Mouse (Mus musculus) telencephalon, adult 2 months (tissue): ENCODE data around the gene Wipi1.
A peak's percentile ranks its signal among the peaks of the same experiment; 100 is the strongest.
"Not testable (repeated sequence)": the region's sequence is repeated elsewhere in the genome, so short reads cannot be mapped to it uniquely, and the experiment has no call there.

Source experiments
- DNase-seq: peaks from one replicate; pipeline ENCODE4 v3.0.0-alpha.2; 2011; ENCODE audit warnings: low read depth, low spot score

Gene Wipi1

GRCm38 (mm10) chr11:109611303-109612149 is at the start of gene Wipi1:
TSS of gene Wipi1 (minus strand) at chr11:109611967.
- peak; percentile 99 for DNase-seq

- DNase-seq: not testable (repeated sequence)
These were observed 48.8 kb upstream of the Wipi1 start for GRCm38 (mm10) chr11:109660526-109660925.

- DNase-seq: no peak
These were observed 44.5 kb upstream of the Wipi1 start for GRCm38 (mm10) chr11:109656232-109656631.

- DNase-seq: no peak
These were observed 42.8 kb upstream of the Wipi1 start for GRCm38 (mm10) chr11:109654581-109654980.

GRCm38 (mm10) chr11:109653201-109653600 is 41.4 kb upstream of the Wipi1 start:
- no peak for DNase-seq

GRCm38 (mm10) chr11:109652505-109652904 is 40.7 kb upstream of the Wipi1 start:
- no peak for DNase-seq

- DNase-seq: no peak
These were observed 39.8 kb upstream of the Wipi1 start for GRCm38 (mm10) chr11:109651566-109652024.

GRCm38 (mm10) chr11:109650788-109651565 is 39.2 kb upstream of the Wipi1 start:
- peak; percentile 81 for DNase-seq

GRCm38 (mm10) chr11:109649975-109650701 is 38.4 kb upstream of the Wipi1 start:
- DNase-seq: peak; percentile 84

GRCm38 (mm10) chr11:109649206-109649605 is 37.4 kb upstream of the Wipi1 start, which contains the start of gene Prkar1a:
TSS of gene Prkar1a (plus strand) at chr11:109649405.
- DNase-seq: peak; percentile 76

GRCm38 (mm10) chr11:109648510-109648909 is 36.7 kb upstream of the Wipi1 start:
- DNase-seq: no peak

- DNase-seq: no peak
These were observed 29.9 kb upstream of the Wipi1 start for GRCm38 (mm10) chr11:109641498-109642222.

- DNase-seq: no peak
These were observed 24.2 kb upstream of the Wipi1 start for GRCm38 (mm10) chr11:109635871-109636395.

- DNase-seq: no peak
These were observed 23.2 kb upstream of the Wipi1 start for GRCm38 (mm10) chr11:109634928-109635327.

- DNase-seq: no peak
These were observed 17.3 kb upstream of the Wipi1 start for GRCm38 (mm10) chr11:109629021-109629521.

- DNase-seq: no peak
These were observed 16.3 kb upstream of the Wipi1 start for GRCm38 (mm10) chr11:109628099-109628498.

GRCm38 (mm10) chr11:109627648-109628047 is 15.9 kb upstream of the Wipi1 start:
- no peak for DNase-seq

GRCm38 (mm10) chr11:109623238-109623637 is 11.5 kb upstream of the Wipi1 start:
- no peak for DNase-seq

GRCm38 (mm10) chr11:109622518-109623037 is 10.8 kb upstream of the Wipi1 start:
- no peak for DNase-seq

- no peak for DNase-seq
These were observed 9.4 kb upstream of the Wipi1 start for GRCm38 (mm10) chr11:109621183-109621582.
